Mouse (Mus musculus) neutrophil, adult 5-6 weeks (primary cell): Measurements from ENCODE around the gene Mbd5. TPM values are rescaled to one million over a fixed set of nuclear protein-coding genes. Genes with fewer than 3 reads are reported as not detected.

Source experiments
- ATAC-seq: fragments of 151-379, 151-347 bp; 2 replicates; pipeline ENCODE4 v1.8.0; 2017; ENCODE audit warnings: mild to moderate bottlenecking, moderate TSS enrichment; ENCODE audit not compliant: insufficient number of reproducible peaks, poor library complexity, low FRiP score, severe bottlenecking; ENCODE audit errors: extremely low read depth
- total RNA-seq: library from RNA; stranded (forward); fragments of 200-1000 nt; gene quantifications from 2 replicates; pipeline ENCODE4 v1.2.3, GENCODE M21; 2017

The Mbd5 gene
- total RNA-seq, 1 experiment from 2014 or later: 51.8 TPM

- ATAC-seq: no peak
Measured at GRCm38 (mm10) chr2:49291709-49292108, 342.4 kb downstream of the Mbd5 start.

GRCm38 (mm10) chr2:49312629-49313447 lies 363.5 kb downstream of the Mbd5 start:
- ATAC-seq: peak; percentile 97

GRCm38 (mm10) chr2:49333594-49333993 lies 384.3 kb downstream of the Mbd5 start:
- no peak for ATAC-seq

- no peak for ATAC-seq
Measured at GRCm38 (mm10) chr2:49335267-49335666, 386.0 kb downstream of the Mbd5 start.

GRCm38 (mm10) chr2:49344287-49344686 lies 395.0 kb downstream of the Mbd5 start:
- no peak for ATAC-seq

- no peak for ATAC-seq
Measured at GRCm38 (mm10) chr2:49345786-49346185, 396.5 kb downstream of the Mbd5 start.

GRCm38 (mm10) chr2:49349813-49350212 lies 400.5 kb downstream of the Mbd5 start:
- peak; percentile 73; the same call in 1 of the 2 replicates for ATAC-seq

- no peak for ATAC-seq
Measured at GRCm38 (mm10) chr2:49350852-49351251, 401.5 kb downstream of the Mbd5 start.

GRCm38 (mm10) chr2:49354066-49354465 lies 404.8 kb downstream of the Mbd5 start:
- no peak for ATAC-seq

GRCm38 (mm10) chr2:49355867-49356266 lies 406.6 kb downstream of the Mbd5 start:
- no peak for ATAC-seq

- ATAC-seq: no peak
Measured at GRCm38 (mm10) chr2:49358128-49358814, 409.0 kb downstream of the Mbd5 start.

- peak; percentile 66 for ATAC-seq
Measured at GRCm38 (mm10) chr2:49358839-49359520, 409.7 kb downstream of the Mbd5 start.

- ATAC-seq: no peak
Measured at GRCm38 (mm10) chr2:49359706-49360105, 410.4 kb downstream of the Mbd5 start.

- ATAC-seq: no peak
Measured at GRCm38 (mm10) chr2:49364546-49364945, 415.2 kb downstream of the Mbd5 start.

GRCm38 (mm10) chr2:49366878-49367545 lies 417.7 kb downstream of the Mbd5 start:
- no peak for ATAC-seq

- ATAC-seq: no peak
Measured at GRCm38 (mm10) chr2:49367546-49367917, 418.2 kb downstream of the Mbd5 start.

GRCm38 (mm10) chr2:49371632-49372031 lies 422.3 kb downstream of the Mbd5 start:
- ATAC-seq: no peak

GRCm38 (mm10) chr2:49372586-49372985 lies 423.3 kb downstream of the Mbd5 start:
- no peak for ATAC-seq
